Mouse (Mus musculus) adrenal gland, postnatal 14 days (tissue): ENCODE data around the gene Limch1. TPM values are rescaled to one million over a fixed set of nuclear protein-coding genes. Genes with fewer than 3 reads are reported as not detected.
A peak's percentile ranks its signal among the peaks of the same experiment; 100 is the strongest.

Experiments used
- DNase-seq: peaks from one replicate; pipeline ENCODE4 v3.0.0; 2021; ENCODE audit warnings: mixed read lengths
- total RNA-seq: library from RNA; stranded (reverse); gene quantifications from 2 replicates; pipeline ENCODE4 v1.2.3, GENCODE M21; 2021

The Limch1 gene
- total RNA-seq, 1 experiment from 2014 or later: 96.8 TPM

DNA sequence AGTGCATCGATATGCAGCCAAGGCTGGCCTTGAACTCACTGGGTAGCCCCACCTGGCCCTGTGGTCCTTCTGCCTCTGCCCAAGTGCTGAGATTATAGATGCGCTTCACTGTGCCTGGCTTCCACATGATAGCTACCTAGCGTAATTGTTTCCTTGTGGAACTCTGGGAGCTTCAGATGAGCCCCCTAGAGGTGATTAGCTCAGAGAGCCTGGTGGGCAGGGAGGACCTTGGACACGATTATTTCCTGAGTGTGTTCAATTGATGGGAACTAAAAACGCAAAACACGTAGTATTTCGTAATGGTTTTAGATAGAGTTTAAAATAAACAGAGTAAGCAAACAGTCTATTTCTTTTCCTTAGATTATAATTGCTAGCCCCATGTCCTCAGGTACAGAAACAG lies 287.0 kb downstream of the Limch1 start:
- no peak for DNase-seq

DNA sequence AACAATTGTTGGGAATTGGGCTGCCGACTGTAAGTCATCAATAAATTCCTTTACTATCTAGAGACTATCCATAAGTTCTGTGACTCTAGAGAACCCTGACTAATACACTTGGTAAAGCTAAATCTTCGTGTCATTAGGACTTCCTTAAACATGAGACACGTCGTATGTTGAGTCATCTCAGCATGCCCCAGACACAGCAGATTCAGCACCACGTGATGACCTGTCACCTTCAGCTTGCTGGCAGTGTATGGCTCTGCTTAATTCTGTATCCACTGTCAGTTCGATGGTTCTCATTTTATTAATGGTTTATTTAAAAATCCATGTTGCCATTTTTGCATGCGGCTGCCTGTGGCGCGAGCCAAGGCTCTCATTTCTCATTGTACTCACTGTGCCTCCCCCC lies 298.3 kb downstream of the Limch1 start:
- no peak for DNase-seq

DNA sequence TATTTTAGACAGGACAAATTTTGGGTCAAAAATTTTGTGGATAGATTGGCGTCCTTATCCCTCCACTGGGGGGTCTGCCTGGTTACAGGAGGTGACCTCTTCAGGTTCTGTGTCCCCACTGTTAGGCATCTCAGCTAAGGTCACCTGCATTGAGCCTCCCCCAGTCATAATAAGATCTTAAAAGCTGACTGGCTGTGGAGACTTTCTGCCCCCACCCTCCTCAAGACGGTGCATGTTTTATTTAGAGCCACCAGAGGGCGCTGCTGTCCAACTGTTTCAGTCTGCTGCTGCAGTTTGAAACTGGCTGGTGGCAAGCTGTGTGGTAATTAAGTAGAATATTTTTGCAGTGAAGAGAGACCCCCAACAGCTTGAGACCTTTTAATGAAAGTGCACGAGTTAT lies 302.4 kb downstream of the Limch1 start:
- DNase-seq: peak; percentile 52

DNA sequence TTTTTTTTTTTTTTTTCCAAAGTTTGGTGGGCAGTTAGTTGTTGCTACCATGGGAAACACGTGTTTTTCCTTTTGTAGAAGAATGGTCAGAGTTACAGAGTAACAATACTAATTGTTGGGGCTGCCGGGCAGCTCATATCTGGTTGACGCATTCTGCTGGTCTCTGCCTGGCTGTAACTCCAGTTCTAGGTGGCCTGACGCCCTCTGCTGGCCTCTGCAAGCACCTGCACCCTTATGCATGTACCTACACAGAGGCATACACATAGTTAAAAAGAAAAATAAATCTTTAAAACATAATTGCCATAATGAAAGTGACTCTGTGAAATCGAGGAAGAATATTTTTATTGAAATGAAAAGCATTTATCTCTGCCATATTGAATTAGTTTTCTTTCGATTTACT lies 312.2 kb downstream of the Limch1 start:
- no peak for DNase-seq

DNA sequence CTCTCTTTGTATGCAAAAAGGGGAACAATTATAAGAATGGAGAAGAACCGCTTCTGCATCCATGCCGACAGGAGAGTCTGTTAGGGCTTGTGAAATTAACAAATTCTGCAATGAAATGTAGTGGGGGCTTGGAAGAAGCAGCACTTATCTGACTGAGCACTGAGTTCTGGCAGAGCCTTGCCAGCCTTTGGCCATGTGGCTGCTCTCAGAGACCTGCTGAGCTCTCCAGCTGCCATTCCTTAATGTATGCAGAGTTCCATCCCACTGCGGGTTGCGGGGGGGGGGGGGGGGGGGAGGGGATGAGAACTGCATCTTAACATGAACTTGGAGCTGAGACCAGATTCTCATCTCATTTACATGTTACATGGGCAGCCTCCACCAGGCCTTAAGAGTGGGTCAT lies 314.9 kb downstream of the Limch1 start:
- no peak for DNase-seq

DNA sequence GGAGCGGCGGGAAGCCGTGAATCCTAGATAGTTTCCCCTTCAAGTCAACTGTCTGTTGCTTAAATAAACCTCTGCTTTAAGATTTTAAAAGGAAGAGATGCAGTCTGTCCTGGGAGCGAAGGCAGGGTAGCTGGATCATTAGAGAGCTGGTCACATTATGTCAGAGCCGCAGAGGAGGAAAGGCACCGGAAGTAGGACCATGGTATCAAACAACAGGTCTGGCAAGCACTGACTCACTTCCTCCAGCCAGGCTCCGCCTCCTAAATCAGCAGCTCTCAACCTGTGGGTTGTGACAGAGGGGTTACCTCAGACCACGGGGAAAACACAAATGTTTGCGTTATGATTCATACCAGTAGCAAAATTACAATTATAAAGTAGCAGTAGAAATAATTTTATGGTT lies 318.0 kb downstream of the Limch1 start:
- DNase-seq: no peak

DNA sequence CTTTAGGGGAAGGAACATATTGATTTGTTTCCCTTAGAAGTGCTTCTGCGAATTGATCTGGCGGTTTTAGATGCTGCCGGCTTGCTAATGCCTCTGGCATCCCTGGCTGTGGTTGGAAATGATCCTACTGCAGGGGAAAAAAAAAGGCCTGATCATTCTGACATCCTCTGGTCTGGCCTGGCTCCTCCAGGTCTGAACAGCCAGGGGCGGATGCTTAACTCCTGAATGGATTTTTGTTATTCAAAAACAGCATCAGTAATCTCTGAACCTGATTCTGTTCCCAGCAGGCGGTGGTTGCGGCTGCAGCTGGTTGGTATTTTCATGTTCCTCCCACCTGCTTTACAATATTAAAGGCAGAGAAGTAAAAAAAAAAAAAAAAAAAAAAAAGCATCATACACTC lies 337.5 kb downstream of the Limch1 start:
- DNase-seq: no peak

DNA sequence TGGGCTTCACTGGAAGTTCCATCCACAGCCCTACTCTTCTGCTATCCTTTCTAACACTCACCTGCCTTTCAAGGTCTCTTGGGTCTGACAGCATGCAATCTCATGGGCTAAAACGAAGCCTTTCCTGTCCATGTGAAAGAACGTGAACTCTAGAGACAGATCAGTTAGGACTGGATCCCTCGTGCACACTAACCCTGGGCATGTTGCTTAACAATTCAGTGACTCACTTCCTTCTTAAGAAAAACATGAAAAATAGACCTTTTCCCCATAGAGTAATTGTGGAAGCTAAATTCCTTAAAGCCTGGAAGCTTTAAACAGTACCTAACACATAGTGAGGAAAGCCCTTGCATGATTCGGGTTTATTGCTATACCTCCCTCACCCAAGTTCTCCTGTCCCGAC lies 345.2 kb downstream of the Limch1 start:
- DNase-seq: no peak

DNA sequence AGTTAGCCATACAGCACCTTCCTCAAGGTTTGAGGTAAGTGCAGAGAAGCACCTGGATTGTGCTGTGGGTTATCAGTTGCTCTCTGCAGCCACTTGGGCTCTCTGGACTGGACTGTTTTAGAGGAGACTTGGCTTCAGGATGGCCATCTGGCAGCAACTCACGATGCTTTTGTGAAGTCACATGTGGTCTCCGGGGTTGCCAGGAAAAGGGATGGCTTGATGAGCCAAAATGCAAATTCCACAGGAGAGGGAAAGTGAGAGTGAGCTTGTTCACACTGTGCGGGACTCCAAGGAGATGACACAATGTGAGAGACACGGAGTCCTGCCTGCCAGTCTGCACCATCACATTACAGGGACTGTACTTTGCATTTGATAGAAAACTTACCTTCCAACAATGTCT lies 346.1 kb downstream of the Limch1 start:
- no peak for DNase-seq

DNA sequence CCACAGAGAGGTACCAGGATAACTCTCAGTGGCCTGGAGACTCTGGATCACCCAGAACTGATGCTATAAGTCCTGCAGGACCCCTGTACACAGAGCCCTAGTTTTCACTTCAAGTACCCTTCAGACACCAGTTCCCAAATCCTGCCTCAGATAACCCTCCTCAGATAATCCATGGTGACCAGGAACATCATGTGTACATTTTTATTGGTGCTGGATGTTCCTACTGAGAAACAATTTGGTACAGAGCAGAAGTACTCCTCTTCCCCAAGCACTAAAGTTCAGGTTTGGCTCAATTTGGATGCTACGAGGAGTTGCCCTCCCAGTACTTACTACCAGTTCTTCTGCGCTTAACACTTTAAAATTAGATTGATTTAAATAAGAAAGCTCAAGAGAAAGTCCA lies 348.4 kb downstream of the Limch1 start:
- DNase-seq: no peak

DNA sequence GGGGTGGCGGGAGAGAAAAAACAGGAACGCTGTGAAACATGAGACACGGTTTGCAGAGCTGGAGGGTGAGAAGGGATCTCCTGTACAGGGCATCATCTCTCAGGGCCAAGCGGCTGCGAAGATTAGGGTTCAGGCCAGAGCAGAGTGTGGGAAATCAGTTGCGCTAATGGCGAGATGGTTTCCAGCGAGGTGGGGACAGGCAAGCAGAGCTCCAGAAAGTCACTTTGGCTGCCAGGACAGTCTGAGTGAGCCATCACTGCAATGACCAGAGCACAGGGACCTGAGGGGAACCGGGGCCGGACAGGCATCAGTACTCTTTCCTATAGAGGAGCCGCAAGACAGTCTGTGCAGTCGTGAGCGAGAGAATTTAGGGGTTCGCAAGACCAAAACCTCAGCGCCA lies 349.5 kb downstream of the Limch1 start:
- DNase-seq: peak; percentile 10

DNA sequence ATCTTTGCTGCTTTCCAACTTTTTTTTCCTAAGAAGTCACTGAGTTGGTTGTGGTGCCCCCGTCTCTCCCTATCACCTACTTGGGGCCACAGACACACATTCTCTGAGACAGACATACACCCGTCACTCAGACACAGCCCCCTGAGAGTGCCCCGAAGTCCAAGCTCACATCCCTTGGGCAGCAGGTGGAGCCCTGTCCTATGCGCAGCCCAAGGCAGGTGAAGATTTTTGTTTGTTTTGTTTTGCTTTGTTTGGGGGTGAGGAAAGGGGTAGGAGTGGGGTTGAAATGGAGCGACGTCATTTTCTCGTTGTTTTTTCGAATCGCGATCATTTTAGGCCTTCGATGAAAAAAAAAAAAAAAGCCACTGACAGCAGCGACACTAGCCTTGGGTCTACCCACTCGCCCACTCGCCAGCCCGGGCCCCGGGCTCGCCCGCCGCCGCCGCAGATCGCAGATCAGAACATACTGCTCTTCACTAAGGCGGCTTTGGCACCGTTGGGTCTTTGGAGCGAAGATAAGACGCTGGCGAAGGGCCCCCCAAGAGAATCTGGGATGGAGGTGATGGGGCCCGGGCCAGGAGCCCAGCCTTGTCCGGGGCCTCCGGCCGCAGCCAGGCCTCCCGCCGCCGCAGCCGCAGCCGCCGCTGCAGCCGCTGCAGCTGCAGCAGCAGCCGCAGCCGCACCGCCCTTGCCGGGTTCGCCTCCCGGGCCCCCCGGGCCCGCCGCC lies 350.2 kb downstream of the Limch1 start:
- DNase-seq: no peak

DNA sequence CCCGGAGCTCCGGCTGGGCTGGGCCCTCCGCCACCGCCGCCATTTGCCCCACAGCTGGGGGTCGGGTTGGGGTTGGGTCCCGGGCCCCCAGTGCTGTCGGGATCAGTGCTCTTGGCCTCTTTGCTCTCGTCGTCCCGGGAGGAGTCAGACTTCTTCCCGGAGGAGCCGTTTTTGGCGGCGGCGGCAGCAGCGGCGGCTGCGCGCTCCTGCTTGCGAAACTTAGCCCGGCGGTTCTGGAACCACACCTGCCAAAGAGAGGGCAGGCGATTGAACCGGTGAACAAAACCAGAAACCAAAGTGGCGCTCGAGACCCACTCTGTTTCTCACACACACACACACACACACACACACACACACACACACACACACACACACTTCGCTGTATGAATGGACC lies 350.7 kb downstream of the Limch1 start:
- DNase-seq: peak; percentile 52

DNA sequence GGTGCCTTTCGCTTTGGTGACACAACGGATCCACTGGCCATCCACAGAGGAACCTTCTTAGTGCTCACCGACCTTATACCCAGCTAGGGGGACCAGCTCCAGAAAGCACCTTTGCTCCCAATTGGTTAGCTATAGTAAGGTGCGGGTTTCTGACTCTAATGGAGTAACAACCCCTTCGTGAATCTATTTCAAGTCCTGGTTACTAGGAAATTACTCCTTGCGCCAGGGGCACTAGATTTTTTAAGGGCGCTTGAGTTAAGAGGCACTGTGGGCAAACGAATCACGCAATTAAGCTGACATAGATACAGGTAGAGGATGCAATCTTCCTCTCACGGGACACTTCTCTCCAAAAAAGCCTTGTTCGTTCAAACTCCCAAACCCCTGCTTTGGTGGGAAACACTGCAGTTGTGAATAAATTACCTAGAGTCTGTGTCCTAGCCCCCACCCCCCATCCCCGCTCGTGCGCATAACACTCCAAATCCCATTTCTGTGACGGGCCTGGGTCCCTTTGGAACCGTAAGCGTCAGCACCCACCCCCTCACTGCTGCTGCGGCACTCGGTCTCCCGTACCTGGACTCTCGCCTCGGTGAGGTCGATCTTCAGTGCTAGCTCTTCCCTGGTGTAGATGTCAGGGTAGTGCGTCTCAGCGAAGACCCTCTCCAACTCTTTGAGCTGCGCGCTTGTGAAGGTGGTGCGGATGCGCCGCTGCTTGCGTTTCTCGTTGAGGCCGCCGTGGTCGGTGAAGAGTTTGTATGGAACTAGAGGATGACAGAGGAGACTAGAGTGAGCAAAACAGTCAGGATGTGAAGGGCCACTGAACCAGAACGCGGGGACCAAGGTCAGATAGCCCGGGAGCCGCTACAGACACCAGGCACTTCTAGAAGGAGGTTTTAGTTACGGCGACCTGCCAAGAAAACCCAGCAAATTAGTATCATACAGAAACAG lies 351.8 kb downstream of the Limch1 start:
- DNase-seq: no peak

DNA sequence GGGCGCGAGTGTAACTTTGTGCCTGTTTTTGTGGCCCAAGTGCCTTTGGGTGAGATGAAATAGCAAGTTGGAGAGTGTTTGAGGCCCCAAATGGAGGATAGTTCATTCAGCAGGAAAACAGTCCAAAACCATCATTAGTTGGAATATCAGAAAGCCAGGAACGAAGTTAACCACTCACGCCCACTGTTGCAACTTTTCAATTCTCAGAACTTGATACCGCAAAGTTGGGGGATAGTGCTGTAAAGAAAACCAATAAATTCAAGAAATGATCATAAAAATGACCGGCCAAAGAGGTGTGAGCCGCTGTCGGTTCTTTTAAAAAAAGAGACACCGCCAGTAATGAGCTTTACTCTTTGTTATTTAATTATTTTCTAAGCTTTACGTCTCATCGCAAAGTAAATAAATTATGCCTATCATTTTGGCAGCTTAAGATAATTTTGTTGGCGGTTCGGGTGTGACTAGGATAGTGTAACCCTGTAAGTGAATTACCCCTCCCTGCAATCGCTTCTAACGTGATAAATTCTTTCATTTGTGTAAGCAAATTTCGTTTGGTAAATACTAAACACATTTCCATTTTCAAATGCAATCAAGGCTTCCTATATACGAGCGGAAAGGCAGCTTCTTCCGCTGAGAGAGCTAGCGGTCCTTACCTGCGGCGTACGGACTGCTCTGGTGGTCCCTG lies 352.6 kb downstream of the Limch1 start:
- no peak for DNase-seq

DNA sequence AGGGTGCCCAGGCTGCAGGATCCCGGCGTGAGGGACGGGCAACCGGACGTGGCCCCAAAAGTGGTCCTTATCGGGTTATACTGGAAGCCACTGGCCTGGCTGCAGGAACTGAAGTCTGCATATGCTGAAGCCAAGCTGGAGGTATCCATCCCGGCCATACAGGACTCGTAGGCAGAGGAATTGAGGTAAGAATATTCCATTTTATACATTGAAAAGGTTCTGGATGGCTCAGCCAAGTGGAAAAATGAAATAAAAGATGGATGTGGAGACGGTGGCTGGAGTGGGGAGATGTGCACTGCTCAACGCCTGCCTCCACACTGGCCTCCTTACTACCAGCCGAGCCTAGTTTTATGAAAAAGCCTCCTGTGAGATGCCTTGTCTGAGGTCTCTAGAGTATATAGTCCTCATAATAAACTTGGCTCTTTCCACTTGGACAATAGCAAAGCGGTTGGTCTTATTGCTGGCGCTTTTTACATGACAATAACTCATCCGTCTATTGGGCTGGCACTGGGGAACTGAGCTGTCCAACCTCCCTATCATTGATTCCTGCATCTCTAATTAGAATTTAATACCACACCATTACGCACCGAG lies 353.2 kb downstream of the Limch1 start, which contains the start of gene Phox2b:
Phox2b (minus strand) TSS at position 569 of the 591 bp plus-strand sequence.
- DNase-seq: no peak

DNA sequence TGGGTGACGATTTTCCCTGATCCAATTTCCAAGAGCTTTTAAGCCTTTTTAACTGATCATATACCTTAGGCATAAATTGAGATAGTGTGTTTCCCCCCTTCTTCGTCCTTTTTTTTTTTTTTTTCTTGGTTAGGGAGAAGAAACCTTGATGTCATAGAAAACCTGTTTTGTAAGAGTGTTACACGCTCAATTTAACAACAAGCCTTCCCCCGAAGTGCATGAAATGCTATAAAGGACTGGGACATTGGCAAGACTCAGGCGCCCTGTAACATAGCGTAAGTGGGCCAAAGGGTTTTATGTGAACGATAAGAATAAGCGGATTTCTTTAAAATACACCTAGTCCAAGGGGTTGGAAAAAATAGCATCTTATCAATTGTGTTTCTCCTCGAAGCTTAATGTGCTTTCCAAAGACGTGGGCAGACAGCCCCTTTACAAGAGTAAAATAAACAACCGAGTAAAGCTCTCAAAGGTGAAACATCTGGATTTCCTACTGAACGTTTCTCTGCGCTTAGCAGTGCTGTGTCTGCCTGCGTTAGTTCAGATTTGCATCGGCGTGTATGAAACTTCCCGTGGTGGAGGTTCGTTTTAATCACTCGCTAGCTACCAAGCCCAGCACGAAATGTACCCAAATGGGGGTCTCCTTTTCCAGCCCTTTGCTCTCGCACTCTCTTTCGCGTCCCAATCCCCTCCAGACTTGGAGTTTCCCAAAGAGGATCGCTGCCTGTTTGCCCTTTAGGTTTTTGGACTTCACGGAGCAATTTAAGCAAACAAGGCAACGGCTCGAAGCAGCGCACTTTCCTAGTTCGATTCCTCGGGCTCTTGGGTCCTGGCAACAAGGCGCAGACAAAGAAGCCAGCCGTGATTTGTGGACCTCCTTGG lies 354.0 kb downstream of the Limch1 start:
- no peak for DNase-seq

DNA sequence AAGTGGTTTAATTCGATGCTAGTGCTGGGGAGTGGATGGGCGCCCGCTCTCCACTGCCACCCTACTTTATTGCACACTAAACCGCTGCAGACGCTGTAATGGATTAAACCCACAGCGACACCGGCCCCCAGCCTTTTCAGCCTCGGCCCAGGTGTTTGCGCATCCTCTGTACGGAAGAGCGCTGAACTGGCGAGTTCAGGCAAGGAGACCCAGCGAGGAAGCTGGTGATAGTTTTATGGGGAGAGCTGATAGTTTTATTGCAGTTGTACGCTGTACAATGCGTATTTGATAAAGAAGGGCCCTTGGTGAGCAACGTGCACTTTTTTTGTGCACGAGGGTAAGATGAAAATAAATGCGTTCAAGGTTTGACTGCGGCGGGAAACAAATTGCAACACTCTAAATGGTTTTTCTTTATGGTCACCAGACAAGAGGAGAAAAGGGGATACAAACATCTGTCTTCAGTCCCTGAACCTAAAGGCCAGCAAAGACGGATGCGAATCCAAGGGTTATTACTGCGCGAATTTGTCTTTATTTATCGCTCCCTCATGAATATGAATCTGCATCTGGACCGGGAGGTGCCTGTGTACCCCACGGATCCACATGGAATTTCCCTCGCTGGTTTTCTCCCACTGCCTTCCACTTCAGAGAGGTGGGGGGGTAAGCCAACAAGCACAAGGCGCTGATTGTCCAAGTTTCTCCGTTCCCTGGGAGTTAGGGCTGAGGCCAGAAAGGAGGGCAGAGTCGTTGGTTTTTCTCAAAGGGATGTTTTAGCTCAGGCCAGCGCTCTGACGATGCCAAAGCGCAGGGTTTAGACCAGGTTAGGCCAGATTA lies 355.2 kb downstream of the Limch1 start:
- no peak for DNase-seq

DNA sequence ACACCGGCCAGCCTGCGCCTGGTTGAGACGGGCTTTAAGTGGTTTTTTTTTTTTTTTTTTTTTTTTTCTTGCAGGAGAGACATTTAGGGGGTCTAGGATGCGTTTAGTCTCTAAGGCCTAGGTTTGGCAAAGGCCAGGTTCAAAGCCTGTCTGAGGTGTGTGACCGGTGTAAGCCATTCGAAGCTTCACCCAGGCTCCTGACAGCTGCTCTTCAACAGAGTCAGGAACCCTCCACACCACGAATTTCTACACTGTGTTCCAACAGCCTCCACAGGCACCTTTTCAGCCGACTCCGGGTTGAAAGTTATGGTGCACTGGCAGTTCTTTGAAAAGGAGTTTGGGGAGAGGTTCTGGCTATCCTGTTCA lies 355.8 kb downstream of the Limch1 start:
- DNase-seq: no peak

DNA sequence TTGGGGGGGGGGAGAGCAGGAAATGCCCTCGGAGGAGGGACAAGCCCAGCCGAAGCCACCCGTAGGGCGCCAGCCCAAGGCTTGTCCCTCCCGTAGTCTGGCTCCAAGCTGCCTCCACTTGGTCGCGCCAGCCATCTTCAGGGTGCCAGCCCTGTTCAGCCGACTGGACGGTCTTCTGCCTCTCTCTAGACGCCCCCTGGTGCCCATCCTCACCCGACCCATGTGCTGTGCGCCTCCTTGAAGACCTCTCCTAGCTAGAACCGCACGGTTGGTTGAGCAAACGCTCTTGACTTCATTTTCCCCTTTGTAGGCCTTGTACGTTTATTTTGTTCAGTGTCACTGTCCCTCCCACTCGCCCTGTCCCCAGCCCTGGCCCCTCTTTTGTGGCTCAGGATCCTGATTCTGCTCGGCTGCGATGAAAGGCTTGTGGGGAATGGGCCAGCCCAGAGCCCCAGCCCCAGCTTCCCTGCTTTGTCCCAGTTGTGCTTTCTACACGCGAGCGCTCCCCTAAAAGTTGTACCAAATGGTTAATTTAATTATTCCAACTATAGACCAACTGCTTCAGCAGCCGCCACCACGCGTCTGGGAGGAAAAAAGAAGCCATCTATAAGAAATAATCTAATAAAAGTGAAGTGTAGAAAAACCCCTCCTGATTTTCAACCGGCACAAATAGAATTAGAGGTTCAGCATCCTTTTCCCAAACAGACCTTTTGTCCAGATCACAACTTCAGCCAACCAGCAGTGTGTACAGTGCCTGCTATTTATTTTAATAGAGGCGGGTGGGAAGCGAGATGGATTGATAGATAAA lies 356.4 kb downstream of the Limch1 start:
- peak; percentile 30 for DNase-seq
